Comparison of ENCODE assay signal across 18 mouse cellular contexts in the genomic region with DNA sequence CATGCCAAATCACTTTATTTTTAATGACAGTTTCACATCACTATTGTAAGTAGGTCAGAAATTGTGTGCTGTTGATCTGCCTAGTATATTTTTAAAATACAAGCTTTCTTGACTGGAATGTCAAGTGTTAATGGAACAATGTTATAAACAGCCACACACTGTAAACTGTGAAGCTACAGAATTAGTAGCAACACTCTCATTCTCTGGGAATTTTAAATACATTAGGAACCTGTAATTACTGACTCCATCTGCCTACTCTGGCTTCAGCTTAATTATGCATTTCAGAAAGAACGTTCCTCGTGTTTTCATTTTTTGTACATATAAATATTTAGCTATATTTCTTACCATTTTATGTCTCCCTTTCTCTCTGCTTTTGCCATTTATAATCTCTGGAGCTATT.
"Had no signal": no experiment of that assay in that cellular context is flagged by ENCODE, and none has a peak within 500 bp of the region (broad histone marks: within the 10 kb centered on the region; RNA-seq: fewer than 3 reads in every experiment).

No protein-coding gene starts in this region.

- H3K4me2 ChIP-seq: lung, embryonic 14.5 days; midbrain, embryonic 12.5 days; neural tube, embryonic 13.5 days; neural tube, embryonic 15.5 days had no signal

- H3K4me3 ChIP-seq: midbrain, embryonic 10.5 days; midbrain, embryonic 12.5 days; myocyte; neural tube, embryonic 13.5 days; neural tube, embryonic 15.5 days had no signal

- ATAC-seq: midbrain, embryonic 16.5 days had no signal

- H3K27me3 ChIP-seq: midbrain, embryonic 12.5 days; neural tube, embryonic 13.5 days; neural tube, embryonic 15.5 days had no signal

- H3K36me3 ChIP-seq: midbrain, embryonic 10.5 days; midbrain, embryonic 12.5 days; neural tube, embryonic 13.5 days; neural tube, embryonic 15.5 days had no signal

- DNase-seq: lung, embryonic 14.5 days; lung, postnatal 10 days; lung, postnatal 4 days; midbrain, embryonic 14.5 days; retina, postnatal 1 day; right cerebral cortex, adult 18-20 months; right cerebral cortex, postnatal 25 days; right cerebral cortex, postnatal 4 days; spleen, adult 18-20 months; thymus, adult 2 months; thymus, postnatal 25 days; thymus, postnatal 4 days had no signal

- H3K9me3 ChIP-seq: midbrain, embryonic 10.5 days; neural tube, embryonic 13.5 days; neural tube, embryonic 15.5 days had no signal

- H3K4me1 ChIP-seq: midbrain, embryonic 10.5 days; midbrain, embryonic 12.5 days; neural tube, embryonic 13.5 days; neural tube, embryonic 15.5 days had no signal

- H3K27ac ChIP-seq: midbrain, embryonic 10.5 days; midbrain, embryonic 12.5 days; neural tube, embryonic 13.5 days; neural tube, embryonic 15.5 days had no signal

- H3K9ac ChIP-seq: lung, embryonic 14.5 days; midbrain, embryonic 12.5 days; neural tube, embryonic 13.5 days; neural tube, embryonic 15.5 days had no signal
